Mouse (Mus musculus): ENCODE data around the gene Pde1b. TPM values are rescaled to one million over a fixed set of nuclear protein-coding genes. Genes with fewer than 3 reads are reported as not detected.

Pde1b gene
- total RNA-seq, 1 experiment from 2014 or later, result 8.1 TPM

DNA sequence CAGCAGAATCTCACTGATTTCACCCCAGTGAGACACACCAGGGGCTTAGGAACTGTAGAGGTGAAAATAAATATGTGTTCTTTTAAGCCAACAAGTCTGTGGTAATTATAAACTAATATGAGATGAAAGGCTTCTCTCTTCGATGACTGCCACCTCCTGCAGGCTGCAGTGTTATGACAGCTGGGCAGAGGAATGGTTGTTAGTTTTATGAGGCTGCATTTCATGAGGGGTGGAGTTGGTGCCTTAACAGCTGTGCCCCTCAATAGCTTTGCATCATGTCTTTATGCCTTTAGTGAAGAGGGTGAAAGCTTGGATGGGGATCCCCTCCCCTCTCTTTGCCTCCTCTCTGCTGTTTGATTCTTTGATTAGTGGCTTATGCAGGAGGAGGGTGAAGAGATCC, 48.2 kb downstream of the Pde1b start:
- no peak for DNase-seq

DNA sequence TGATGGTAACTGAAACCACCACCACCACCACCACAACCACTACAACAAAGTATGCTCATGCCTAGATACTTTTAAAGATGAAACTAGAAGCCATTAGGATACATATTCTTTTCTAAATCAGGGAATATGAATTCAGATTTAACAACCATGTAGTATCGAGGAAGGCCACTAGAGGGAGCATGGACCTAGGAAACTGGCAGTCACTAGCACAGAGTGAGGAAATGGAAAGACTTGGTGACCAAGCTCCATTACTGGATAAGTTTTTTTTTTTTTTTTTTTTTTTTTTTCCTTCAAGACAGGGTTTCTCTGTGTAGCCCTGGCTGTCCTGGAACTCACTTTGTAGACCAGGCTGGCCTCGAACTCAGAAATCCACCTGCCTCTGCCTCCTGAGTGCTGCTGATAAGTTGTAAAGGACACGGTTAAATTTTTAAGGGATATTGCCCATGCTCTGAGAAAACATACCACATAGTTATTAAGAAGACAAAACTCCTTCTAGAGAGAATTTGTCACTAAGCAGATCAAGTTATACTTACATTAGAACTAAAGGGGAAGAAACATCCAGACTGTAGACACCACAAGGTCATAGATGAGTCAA, 49.4 kb downstream of the Pde1b start:
- no peak for DNase-seq

DNA sequence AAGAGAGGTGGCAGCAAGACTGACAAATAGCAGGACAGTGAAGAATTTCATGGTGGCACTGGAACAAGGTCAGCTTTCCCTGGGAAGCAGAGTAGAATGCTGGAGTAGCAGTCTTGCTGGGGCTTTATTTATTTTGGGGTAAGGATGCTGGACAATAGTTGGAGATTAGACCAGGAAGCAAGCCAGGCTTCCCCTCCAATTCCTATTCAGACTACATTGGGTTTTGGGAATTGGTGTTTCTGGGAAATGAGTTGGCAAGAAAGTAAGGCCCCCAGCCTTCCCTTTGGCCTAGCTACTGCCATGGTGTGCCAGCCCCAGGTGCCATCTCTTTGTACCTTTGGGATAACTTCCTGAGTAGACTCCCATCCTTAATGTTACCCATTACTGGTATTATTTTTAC, 62.1 kb downstream of the Pde1b start, which contains the start of gene Glycam1:
Glycam1 (minus strand) TSS at position 101 of the 400 bp plus-strand sequence.
- no peak for DNase-seq

Other genes starting within 250 kb of the Pde1b start
- 0.58 TPM in 1 of 2 replicates, not detected in the other for gene Nfe2, start 244.6 kb upstream of the Pde1b start, total RNA-seq (2021)
- gene Copz1, start 230.3 kb upstream of the Pde1b start, total RNA-seq (2021), result 143 and 145 TPM in 2 replicates
- gene Gpr84, start 192.4 kb upstream of the Pde1b start, total RNA-seq (2021), result not detected in 2 replicates
- 8.8 and 9.1 TPM in 2 replicates for gene Zfp385a, start 162.9 kb upstream of the Pde1b start, total RNA-seq (2021)
- 35.5 and 45.9 TPM in 2 replicates for gene Itga5, start 136.3 kb upstream of the Pde1b start, total RNA-seq (2021)
- gene Gtsf1, start 72.6 kb upstream of the Pde1b start, total RNA-seq (2021), result not detected in 2 replicates
- not detected in 2 replicates for gene Gtsf2, start 54.6 kb upstream of the Pde1b start, total RNA-seq (2021)
- gene Nckap1l, start 49.2 kb upstream of the Pde1b start, total RNA-seq (2021), result 2.5 and 3.0 TPM in 2 replicates
- 9.2 and 10.1 TPM in 2 replicates for gene Ppp1r1a, start 35.0 kb downstream of the Pde1b start, total RNA-seq (2021)
- not detected in 2 replicates for gene Glycam1, start 62.0 kb downstream of the Pde1b start, total RNA-seq (2021)